Mouse (Mus musculus): ENCODE results near the gene Lrig2. TPM values are rescaled to one million over a fixed set of nuclear protein-coding genes. Genes with fewer than 3 reads are reported as not detected.
"Not testable (repeated sequence)": the region's sequence is repeated elsewhere in the genome, so short reads cannot be mapped to it uniquely, and the experiment has no call there.

Gene Lrig2
- total RNA-seq, 1 experiment: 21.7 TPM

GRCm38 (mm10) chr3:104431156-104431847, 80.4 kb downstream of the Lrig2 start:
- peaks cover 2% of the 10 kb centered on the region in 2 experiments; a peak in 2 of 4 replicates for H3K4me1 ChIP-seq (ENCODE audit: control insufficient read depth in 2 of 2, insufficient read depth in 2 of 2, low read length in 2 of 2, poor library complexity in 1 of 2)
- no peaks in the 10 kb centered on the region for H3K9me3 ChIP-seq (ENCODE audit: control insufficient read depth, insufficient read depth, low read depth, low read length)
- in situ Hi-C loops (cut with MboI; ENCODE audit: low sequenced_read_pairs in 2 of 2, unreplicated experiment in 2 of 2): no loop called here
- H3K4me3 ChIP-seq (ENCODE audit: insufficient read depth in 1 of 2, low read depth in 1 of 2, low read length in 2 of 2, poor library complexity in 1 of 2, severe bottlenecking in 1 of 2): no peak overlapping the region
- H3K36me3 ChIP-seq (ENCODE audit: control insufficient read depth, insufficient read depth, low read length, poor library complexity, severe bottlenecking): no peaks in the 10 kb centered on the region
- H3K27ac ChIP-seq (ENCODE audit: insufficient read depth, low read depth, low read length, poor library complexity, severe bottlenecking): no peak overlapping the region
- no peak for DNase-seq (ENCODE audit: low read depth, low spot score)
- no peak for TF ChIP-seq CHD2 (IDR thresholded peaks at IDR 0.05; ENCODE audit: low read depth, low read length)
- no peak for TF ChIP-seq ZNF384 (IDR thresholded peaks at IDR 0.05; ENCODE audit: low read depth, low read length)
- no peak for TF ChIP-seq MAFK (IDR thresholded peaks at IDR 0.05; ENCODE audit: insufficient read depth, low read depth, low read length)
- no peak for TF ChIP-seq HCFC1 (IDR thresholded peaks at IDR 0.05; ENCODE audit: borderline replicate concordance, insufficient read depth, low read length)
- no peak for TF ChIP-seq ZC3H11A (IDR thresholded peaks at IDR 0.05; ENCODE audit: borderline replicate concordance, low read depth, low read length)
- no peak overlapping the region for H3K9ac ChIP-seq (ENCODE audit: insufficient read depth, low read depth, low read length, poor library complexity, severe bottlenecking)

GRCm38 (mm10) chr3:104427354-104427753, 84.4 kb downstream of the Lrig2 start:
- in situ Hi-C loops (cut with MboI; ENCODE audit: low sequenced_read_pairs in 2 of 2, unreplicated experiment in 2 of 2); H3K36me3 ChIP-seq (ENCODE audit: control insufficient read depth, insufficient read depth, low read length, poor library complexity, severe bottlenecking); H3K4me1 ChIP-seq (ENCODE audit: control insufficient read depth in 2 of 2, insufficient read depth in 2 of 2, low read length in 2 of 2, poor library complexity in 1 of 2); H3K27ac ChIP-seq (ENCODE audit: insufficient read depth, low read depth, low read length, poor library complexity, severe bottlenecking); H3K4me3 ChIP-seq (ENCODE audit: insufficient read depth in 1 of 2, low read depth in 1 of 2, low read length in 2 of 2, poor library complexity in 1 of 2, severe bottlenecking in 1 of 2); H3K9me3 ChIP-seq (ENCODE audit: control insufficient read depth, insufficient read depth, low read depth, low read length); DNase-seq (ENCODE audit: low read depth, low spot score); H3K9ac ChIP-seq (ENCODE audit: insufficient read depth, low read depth, low read length, poor library complexity, severe bottlenecking): not testable (repeated sequence)

GRCm38 (mm10) chr3:104424346-104424745, 87.4 kb downstream of the Lrig2 start:
- H3K4me3 ChIP-seq (ENCODE audit: insufficient read depth in 1 of 2, low read depth in 1 of 2, low read length in 2 of 2, poor library complexity in 1 of 2, severe bottlenecking in 1 of 2): no peak overlapping the region
- H3K9me3 ChIP-seq (ENCODE audit: control insufficient read depth, insufficient read depth, low read depth, low read length): no peaks in the 10 kb centered on the region
- H3K4me1 ChIP-seq (ENCODE audit: control insufficient read depth in 2 of 2, insufficient read depth in 2 of 2, low read length in 2 of 2, poor library complexity in 1 of 2): peaks cover 0 to 2% of the 10 kb centered on the region in 2 experiments; a peak in 1 of 4 replicates
- in situ Hi-C loops (cut with MboI; ENCODE audit: low sequenced_read_pairs in 2 of 2, unreplicated experiment in 2 of 2): no loop called here
- no peak overlapping the region for H3K9ac ChIP-seq (ENCODE audit: insufficient read depth, low read depth, low read length, poor library complexity, severe bottlenecking)
- TF ChIP-seq MAFK (IDR thresholded peaks at IDR 0.05; ENCODE audit: insufficient read depth, low read depth, low read length) (no peak), HCFC1 (IDR thresholded peaks at IDR 0.05; ENCODE audit: borderline replicate concordance, insufficient read depth, low read length) (no peak), ZC3H11A (IDR thresholded peaks at IDR 0.05; ENCODE audit: borderline replicate concordance, low read depth, low read length) (no peak), ZNF384 (IDR thresholded peaks at IDR 0.05; ENCODE audit: low read depth, low read length) (no peak), CHD2 (IDR thresholded peaks at IDR 0.05; ENCODE audit: low read depth, low read length) (no peak)
- no peak for DNase-seq (ENCODE audit: low read depth, low spot score)
- H3K36me3 ChIP-seq (ENCODE audit: control insufficient read depth, insufficient read depth, low read length, poor library complexity, severe bottlenecking): no peaks in the 10 kb centered on the region
- no peak overlapping the region for H3K27ac ChIP-seq (ENCODE audit: insufficient read depth, low read depth, low read length, poor library complexity, severe bottlenecking)

GRCm38 (mm10) chr3:104420929-104421328, 90.8 kb downstream of the Lrig2 start:
- H3K4me3 ChIP-seq (ENCODE audit: insufficient read depth in 1 of 2, low read depth in 1 of 2, low read length in 2 of 2, poor library complexity in 1 of 2, severe bottlenecking in 1 of 2): no peak overlapping the region
- in situ Hi-C loops (cut with MboI; ENCODE audit: low sequenced_read_pairs in 2 of 2, unreplicated experiment in 2 of 2): no loop called here
- H3K4me1 ChIP-seq (ENCODE audit: control insufficient read depth in 2 of 2, insufficient read depth in 2 of 2, low read length in 2 of 2, poor library complexity in 1 of 2): peaks cover 0 to 2% of the 10 kb centered on the region in 2 experiments; a peak in 1 of 4 replicates
- DNase-seq (ENCODE audit: low read depth, low spot score): no peak
- H3K9ac ChIP-seq (ENCODE audit: insufficient read depth, low read depth, low read length, poor library complexity, severe bottlenecking): no peak overlapping the region
- H3K36me3 ChIP-seq (ENCODE audit: control insufficient read depth, insufficient read depth, low read length, poor library complexity, severe bottlenecking): no peaks in the 10 kb centered on the region
- H3K27ac ChIP-seq (ENCODE audit: insufficient read depth, low read depth, low read length, poor library complexity, severe bottlenecking): no peak overlapping the region
- TF ChIP-seq CHD2 (IDR thresholded peaks at IDR 0.05; ENCODE audit: low read depth, low read length) (no peak), HCFC1 (IDR thresholded peaks at IDR 0.05; ENCODE audit: borderline replicate concordance, insufficient read depth, low read length) (no peak), ZC3H11A (IDR thresholded peaks at IDR 0.05; ENCODE audit: borderline replicate concordance, low read depth, low read length) (no peak), ZNF384 (IDR thresholded peaks at IDR 0.05; ENCODE audit: low read depth, low read length) (no peak), MAFK (IDR thresholded peaks at IDR 0.05; ENCODE audit: insufficient read depth, low read depth, low read length) (no peak)
- H3K9me3 ChIP-seq (ENCODE audit: control insufficient read depth, insufficient read depth, low read depth, low read length): no peaks in the 10 kb centered on the region; the same call in 1 of the 2 replicates

- no peak for TF ChIP-seq CHD2 (IDR thresholded peaks at IDR 0.05; ENCODE audit: low read depth, low read length)
- no peak for TF ChIP-seq MAFK (IDR thresholded peaks at IDR 0.05; ENCODE audit: insufficient read depth, low read depth, low read length)
- no peak for TF ChIP-seq ZNF384 (IDR thresholded peaks at IDR 0.05; ENCODE audit: low read depth, low read length)
- TF ChIP-seq HCFC1 (IDR thresholded peaks at IDR 0.05; ENCODE audit: borderline replicate concordance, insufficient read depth, low read length): no peak
- TF ChIP-seq ZC3H11A (IDR thresholded peaks at IDR 0.05; ENCODE audit: borderline replicate concordance, low read depth, low read length): no peak
- in situ Hi-C loops (cut with MboI; ENCODE audit: low sequenced_read_pairs in 2 of 2, unreplicated experiment in 2 of 2): no loop called here
- no peak for DNase-seq (ENCODE audit: low read depth, low spot score)
These were observed 91.7 kb downstream of the Lrig2 start for GRCm38 (mm10) chr3:104419990-104420389.

More at GRCm38 (mm10) chr3:104419990-104420389, 91.7 kb downstream of the Lrig2 start:
- H3K36me3 ChIP-seq (ENCODE audit: control insufficient read depth, insufficient read depth, low read length, poor library complexity, severe bottlenecking): no peaks in the 10 kb centered on the region
- H3K9me3 ChIP-seq (ENCODE audit: control insufficient read depth, insufficient read depth, low read depth, low read length): no peaks in the 10 kb centered on the region; the same call in 1 of the 2 replicates
- H3K4me3 ChIP-seq (ENCODE audit: insufficient read depth in 1 of 2, low read depth in 1 of 2, low read length in 2 of 2, poor library complexity in 1 of 2, severe bottlenecking in 1 of 2): no peak overlapping the region
- H3K9ac ChIP-seq (ENCODE audit: insufficient read depth, low read depth, low read length, poor library complexity, severe bottlenecking): no peak overlapping the region
- peaks cover 0 to 2% of the 10 kb centered on the region in 2 experiments; a peak in 1 of 4 replicates for H3K4me1 ChIP-seq (ENCODE audit: control insufficient read depth in 2 of 2, insufficient read depth in 2 of 2, low read length in 2 of 2, poor library complexity in 1 of 2)
- no peak overlapping the region for H3K27ac ChIP-seq (ENCODE audit: insufficient read depth, low read depth, low read length, poor library complexity, severe bottlenecking)
